Mouse (Mus musculus) cerebellum, adult 9-11 months (tissue): Measurements from ENCODE around the gene Tap1.

ENCODE experiments used
- DNase-seq: peaks from one replicate; pipeline ENCODE4 v3.0.0; 2022

Tap1 gene

GRCm38 (mm10) chr17:34179913-34180859 is 7.2 kb upstream of the Tap1 start:
- no peak for DNase-seq

GRCm38 (mm10) chr17:34183564-34184219 is 3.7 kb upstream of the Tap1 start:
- no peak for DNase-seq

- no peak for DNase-seq
Measured at GRCm38 (mm10) chr17:34185526-34185925, 1.8 kb upstream of the Tap1 start.

- DNase-seq: no peak
Measured at GRCm38 (mm10) chr17:34186885-34187260, 480 bp upstream of the Tap1 start.

- DNase-seq: no peak
Measured at GRCm38 (mm10) chr17:34188010-34188409, 657 bp downstream of the Tap1 start.

GRCm38 (mm10) chr17:34188986-34189385 is 1.6 kb downstream of the Tap1 start:
- no peak for DNase-seq

GRCm38 (mm10) chr17:34192852-34193251 is 5.5 kb downstream of the Tap1 start:
- DNase-seq: no peak

- no peak for DNase-seq
Measured at GRCm38 (mm10) chr17:34193468-34193867, 6.1 kb downstream of the Tap1 start.

- no peak for DNase-seq
Measured at GRCm38 (mm10) chr17:34194723-34195122, 7.4 kb downstream of the Tap1 start.

GRCm38 (mm10) chr17:34196491-34196890 is 9.1 kb downstream of the Tap1 start:
- DNase-seq: no peak

GRCm38 (mm10) chr17:34196941-34197894 is 9.9 kb downstream of the Tap1 start, which contains the start of gene Psmb8:
Gene Psmb8 (plus strand): TSS chr17:34197721.
- peak; percentile 79 for DNase-seq

- DNase-seq: no peak
Measured at GRCm38 (mm10) chr17:34197904-34198520, 10.7 kb downstream of the Tap1 start.

- no peak for DNase-seq
Measured at GRCm38 (mm10) chr17:34198521-34198912, 11.2 kb downstream of the Tap1 start.

- DNase-seq: no peak
Measured at GRCm38 (mm10) chr17:34199050-34199619, 11.8 kb downstream of the Tap1 start.

GRCm38 (mm10) chr17:34200047-34200446 is 12.7 kb downstream of the Tap1 start:
- DNase-seq: no peak

- no peak for DNase-seq
Measured at GRCm38 (mm10) chr17:34200772-34201505, 13.6 kb downstream of the Tap1 start.

GRCm38 (mm10) chr17:34201506-34202055 is 14.2 kb downstream of the Tap1 start:
- no peak for DNase-seq

- no peak for DNase-seq
Measured at GRCm38 (mm10) chr17:34202760-34203442, 15.5 kb downstream of the Tap1 start.

GRCm38 (mm10) chr17:34203444-34203843 is 16.1 kb downstream of the Tap1 start, which contains the start of gene Tap2:
Gene Tap2 (plus strand): TSS chr17:34203527.
- no peak for DNase-seq

- peak; percentile 74 for DNase-seq
Measured at GRCm38 (mm10) chr17:34204303-34205010, 17.1 kb downstream of the Tap1 start.
